Mouse (Mus musculus) heart, embryonic 15.5 days (tissue): ENCODE results near the gene Mau2. TPM values are rescaled to one million over a fixed set of nuclear protein-coding genes. Genes with fewer than 3 reads are reported as not detected.

ENCODE experiments used
- ATAC-seq: fragments of 200-750 bp; cut with Nextera tagmentation; replicated peaks from 2 replicates; pipeline ENCODE4 v1.8.0; 2017; ENCODE audit warnings: low read depth, moderate TSS enrichment; ENCODE audit not compliant: insufficient number of reproducible peaks, insufficient read depth, low FRiP score
- H3K27ac ChIP-seq: fragments of 300-500 bp; sonication (generic); 2 replicates; pipeline ENCODE4 v1.5.1; 2015; ENCODE audit warnings: mild to moderate bottlenecking, inconsistent platforms
- H3K27me3 ChIP-seq: fragments of 300-500 bp; sonication (generic); 2 replicates; pipeline ENCODE4 v1.6.1; 2015; ENCODE audit warnings: inconsistent platforms
- H3K36me3 ChIP-seq: fragments of 300-500 bp; sonication (generic); 2 replicates; pipeline ENCODE4 v1.6.1; 2015; ENCODE audit warnings: mild to moderate bottlenecking, inconsistent platforms
- H3K4me1 ChIP-seq: fragments of 300-500 bp; sonication (generic); replicated peaks from 2 replicates; pipeline ENCODE4 v1.6.1; 2015; ENCODE audit warnings: inconsistent platforms
- H3K4me2 ChIP-seq: fragments of 300-500 bp; sonication (generic); 2 replicates; pipeline ENCODE4 v1.6.1; 2015; ENCODE audit warnings: inconsistent platforms, mild to moderate bottlenecking, moderate library complexity
- H3K4me3 ChIP-seq: fragments of 300-500 bp; sonication (generic); 2 replicates; pipeline ENCODE4 v1.5.1; 2015; ENCODE audit warnings: mild to moderate bottlenecking, inconsistent platforms
- H3K9ac ChIP-seq: fragments of 300-500 bp; sonication (generic); 2 replicates; pipeline ENCODE4 v1.6.1; 2015; ENCODE audit warnings: mild to moderate bottlenecking, inconsistent platforms
- H3K9me3 ChIP-seq: fragments of 300-500 bp; sonication (generic); replicated peaks from 2 replicates; pipeline ENCODE4 v1.6.1; 2016; ENCODE audit warnings: inconsistent platforms
- WGBS: fragments of 180-500 bp; shearing (Covaris S2); methylation state at CpG from one replicate; pipeline ENCODE4 v1.1.7; 2015; ENCODE audit warnings: mixed read lengths; 5-methylcytosine and 5-hydroxymethylcytosine counted together
- polyA plus RNA-seq: library from polyadenylated mRNA; unstranded; fragments of >200 nt; fragmentation: Nextera tagmentation; extraction: Ambion mirVana; gene quantifications from 2 replicates; pipeline ENCODE4 v1.2.1, GENCODE M21; 2015

Mau2 gene
- 32.0 and 43.5 TPM in 2 replicates for polyA plus RNA-seq

DNA sequence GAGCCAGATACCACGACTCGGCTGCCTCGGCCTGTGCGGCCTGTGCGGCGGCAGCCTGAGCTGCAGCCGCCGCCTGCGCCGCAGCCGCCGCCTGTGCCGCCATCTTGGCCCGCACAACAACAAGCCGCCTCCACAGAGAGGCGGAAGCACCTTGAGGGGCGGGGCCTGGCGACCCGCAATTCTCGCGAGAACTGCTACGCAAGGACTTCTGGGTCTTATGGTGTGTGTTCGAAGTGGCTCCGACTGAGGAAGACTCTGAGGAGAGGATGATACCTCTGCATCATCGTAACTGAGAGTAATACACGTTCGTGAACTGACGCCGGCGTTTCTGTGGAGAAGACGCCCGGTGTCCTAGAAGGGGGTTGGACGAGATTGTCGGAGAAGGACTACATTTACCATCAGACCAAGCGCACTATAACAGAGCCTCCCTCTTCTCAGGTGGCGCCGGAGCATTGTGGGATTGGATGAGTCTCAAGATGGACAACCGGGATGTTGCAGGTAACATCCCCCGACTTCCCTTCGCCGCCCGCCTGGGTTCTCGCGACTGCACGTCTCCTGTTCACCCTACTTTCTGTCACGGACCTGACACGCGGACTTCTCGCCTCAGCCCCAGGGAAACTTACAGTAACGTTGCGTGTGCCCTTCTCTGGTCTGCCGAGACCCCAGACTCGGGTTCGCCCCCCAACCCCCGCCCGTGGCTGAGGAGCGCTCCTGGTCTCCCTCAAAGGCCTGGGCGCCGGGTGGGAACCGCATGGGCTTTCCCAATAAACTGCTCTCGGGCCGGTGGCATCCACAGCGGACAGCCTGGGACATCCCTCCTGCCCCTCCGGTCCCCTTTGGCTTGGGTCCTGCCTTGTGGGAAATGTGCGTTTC lies at the start of gene Mau2, which contains the start of gene Sugp1:
Gene Mau2, minus strand, starts transcription at position 152 of the 873 bp plus-strand sequence.
Gene Sugp1, plus strand, starts transcription at position 231 of the 873 bp plus-strand sequence.
- ATAC-seq = peak; percentile 93

DNA sequence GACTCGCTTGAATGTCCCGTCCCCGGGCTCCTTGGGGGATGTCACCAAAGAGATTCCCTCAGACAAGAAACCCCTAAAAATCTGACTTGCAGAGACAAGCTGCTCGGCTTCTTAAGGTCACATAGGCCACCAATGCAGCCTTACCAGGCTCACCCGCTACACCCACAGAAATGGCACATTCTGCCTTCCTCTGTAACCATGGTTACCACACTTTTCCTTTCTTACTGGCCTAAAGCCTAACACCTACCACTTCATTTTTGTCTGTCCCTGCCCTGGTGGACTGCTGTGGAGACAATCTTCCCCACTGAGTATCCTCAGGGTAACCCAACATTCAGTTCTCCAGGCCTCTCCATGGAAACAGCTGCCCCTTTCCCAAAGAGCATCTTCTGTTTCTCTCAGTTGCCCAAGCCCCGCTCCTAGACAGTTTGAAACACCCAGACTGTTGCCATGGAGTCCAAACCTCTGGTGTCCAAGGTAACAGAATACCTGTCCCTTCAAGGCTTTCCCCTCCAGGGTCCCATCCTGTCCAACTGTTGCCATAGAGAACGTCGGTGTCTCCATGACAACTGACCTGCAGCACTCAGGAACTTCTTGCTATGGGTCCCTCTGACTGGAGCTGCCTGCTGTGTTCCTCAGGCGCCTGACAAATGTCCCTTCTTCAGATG lies 46.9 kb upstream of the Mau2 start:
- WGBS = 64% methylated on average over 9 of the region's 9 CpGs
- Histone ChIP-seq H3K27me3 (peaks cover 84% of the 10 kb centered on the region), H3K4me2 (no peak overlapping the region), H3K4me1 (peaks cover 13% of the 10 kb centered on the region), H3K36me3 (no peaks in the 10 kb centered on the region), H3K4me3 (no peak overlapping the region), H3K9me3 (no peaks in the 10 kb centered on the region), H3K27ac (no peak overlapping the region), H3K9ac (no peak overlapping the region)
- ATAC-seq = no peak

More for the DNA sequence above, at the start of gene Mau2, which contains the start of gene Sugp1:
- H3K36me3 ChIP-seq = no peaks in the 10 kb centered on the region
- H3K9me3 ChIP-seq = no peaks in the 10 kb centered on the region
- H3K27ac ChIP-seq = peak within 1 kb of the TSS; percentile 77
- H3K4me3 ChIP-seq = peak within 1 kb of the TSS; percentile 93
- WGBS = under 1% methylated on average over 65 of the region's 65 CpGs
- H3K9ac ChIP-seq = peak within 1 kb of the TSS; percentile 94
- H3K4me2 ChIP-seq = peak within 1 kb of the TSS; percentile 84
- H3K4me1 ChIP-seq = peaks cover 38% of the 10 kb centered on the region
- no peaks in the 10 kb centered on the region for H3K27me3 ChIP-seq

DNA sequence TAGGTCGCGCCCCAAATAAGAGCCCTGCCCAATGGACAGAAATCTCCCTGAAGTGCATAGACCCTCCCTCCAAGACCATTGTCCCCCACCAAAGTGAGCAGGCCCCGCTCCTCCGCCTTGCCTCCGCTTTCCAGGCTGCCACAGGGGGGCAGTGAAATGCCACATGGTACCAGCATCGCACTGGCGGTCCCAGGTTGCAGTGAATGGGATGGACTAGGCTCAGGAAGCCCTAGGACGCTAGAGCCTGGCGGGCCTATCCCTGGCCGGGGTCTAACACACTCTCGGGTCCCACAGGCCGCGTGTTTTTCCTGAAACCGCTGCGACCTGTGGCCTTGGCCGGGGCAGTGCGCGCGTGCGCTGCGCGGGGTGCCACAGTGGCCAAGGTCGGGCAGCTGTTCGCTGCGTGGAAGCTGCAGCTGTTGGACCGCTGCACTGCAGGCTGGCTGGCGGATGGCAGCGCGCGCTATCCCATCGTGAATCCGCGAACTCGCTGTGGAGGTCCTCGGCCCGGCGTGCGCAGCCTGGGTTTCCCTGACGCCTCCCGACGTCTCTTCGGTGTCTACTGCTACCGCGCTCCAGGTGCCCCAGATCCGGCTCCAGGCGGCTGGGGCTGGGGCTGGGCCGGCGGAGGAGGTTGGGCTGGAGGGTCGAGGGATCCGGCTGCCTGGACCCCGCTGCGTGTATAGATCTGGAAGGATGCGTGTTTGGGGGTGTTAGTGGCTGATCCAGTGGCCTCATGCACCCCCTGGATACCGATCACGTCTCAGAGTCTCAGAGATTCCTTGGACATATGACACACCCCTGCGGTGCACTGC lies 45.5 kb upstream of the Mau2 start:
- ATAC-seq = peak; percentile 72
- Histone ChIP-seq H3K4me3 (peak overlapping the region; percentile 42), H3K36me3 (no peaks in the 10 kb centered on the region), H3K4me2 (peak overlapping the region; percentile 67), H3K27me3 (peaks cover 87% of the 10 kb centered on the region), H3K9ac (no peak overlapping the region), H3K27ac (no peak overlapping the region), H3K9me3 (no peaks in the 10 kb centered on the region), H3K4me1 (peaks cover 27% of the 10 kb centered on the region)
- WGBS = 4% methylated on average over 56 of the region's 56 CpGs

DNA sequence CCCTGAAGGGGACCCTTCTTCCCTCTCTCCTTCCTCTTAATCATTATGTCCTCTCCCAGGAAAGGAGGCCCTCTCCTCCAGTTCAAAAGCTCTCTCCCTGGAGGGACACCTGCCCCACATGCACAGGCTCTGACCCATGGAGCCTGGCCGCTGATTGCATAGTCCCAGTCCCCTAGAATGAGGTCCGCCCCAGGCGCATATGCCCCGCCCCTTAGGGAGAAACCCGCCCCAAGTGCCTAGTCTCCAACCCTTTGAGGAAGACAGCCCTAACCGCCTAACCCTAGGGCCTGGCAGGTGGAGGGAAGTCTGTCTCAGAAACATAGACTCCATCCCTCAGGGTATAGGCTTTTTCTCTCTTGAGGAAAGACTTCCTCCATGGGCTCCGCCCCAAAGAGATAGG lies 44.7 kb upstream of the Mau2 start:
- Histone ChIP-seq H3K4me3 (no peak overlapping the region), H3K27ac (no peak overlapping the region), H3K9me3 (no peaks in the 10 kb centered on the region), H3K27me3 (peaks cover 95% of the 10 kb centered on the region), H3K4me1 (peaks cover 27% of the 10 kb centered on the region), H3K36me3 (no peaks in the 10 kb centered on the region), H3K4me2 (no peak overlapping the region), H3K9ac (no peak overlapping the region)
- WGBS = 9% methylated on average over 7 of the region's 7 CpGs
- no peak for ATAC-seq

DNA sequence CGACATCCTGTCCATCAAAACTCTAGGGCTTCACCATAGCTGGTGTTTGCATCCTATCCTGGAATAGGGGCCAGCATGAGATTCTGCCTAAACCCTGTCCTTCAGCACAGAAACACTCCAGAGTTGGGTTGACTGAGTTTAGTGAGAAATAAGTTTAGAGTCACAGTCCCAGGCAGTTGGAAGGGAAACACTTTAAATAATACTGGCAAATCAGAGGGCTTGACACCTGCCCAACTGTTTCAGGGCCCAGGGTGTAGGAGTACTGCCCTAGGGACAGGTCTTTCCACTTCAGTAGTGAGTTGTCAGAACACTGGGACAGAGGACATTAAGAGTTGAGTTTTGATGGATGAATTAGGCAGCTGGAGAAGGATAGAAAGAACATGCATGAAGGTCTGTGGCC lies 43.6 kb upstream of the Mau2 start:
- 51% methylated on average over 1 of the region's 1 CpGs for WGBS
- Histone ChIP-seq H3K36me3 (no peaks in the 10 kb centered on the region), H3K4me1 (peaks cover 27% of the 10 kb centered on the region), H3K27ac (no peak overlapping the region), H3K9me3 (no peaks in the 10 kb centered on the region), H3K27me3 (peaks cover 95% of the 10 kb centered on the region), H3K4me2 (no peak overlapping the region), H3K4me3 (no peak overlapping the region), H3K9ac (no peak overlapping the region)
- no peak for ATAC-seq

DNA sequence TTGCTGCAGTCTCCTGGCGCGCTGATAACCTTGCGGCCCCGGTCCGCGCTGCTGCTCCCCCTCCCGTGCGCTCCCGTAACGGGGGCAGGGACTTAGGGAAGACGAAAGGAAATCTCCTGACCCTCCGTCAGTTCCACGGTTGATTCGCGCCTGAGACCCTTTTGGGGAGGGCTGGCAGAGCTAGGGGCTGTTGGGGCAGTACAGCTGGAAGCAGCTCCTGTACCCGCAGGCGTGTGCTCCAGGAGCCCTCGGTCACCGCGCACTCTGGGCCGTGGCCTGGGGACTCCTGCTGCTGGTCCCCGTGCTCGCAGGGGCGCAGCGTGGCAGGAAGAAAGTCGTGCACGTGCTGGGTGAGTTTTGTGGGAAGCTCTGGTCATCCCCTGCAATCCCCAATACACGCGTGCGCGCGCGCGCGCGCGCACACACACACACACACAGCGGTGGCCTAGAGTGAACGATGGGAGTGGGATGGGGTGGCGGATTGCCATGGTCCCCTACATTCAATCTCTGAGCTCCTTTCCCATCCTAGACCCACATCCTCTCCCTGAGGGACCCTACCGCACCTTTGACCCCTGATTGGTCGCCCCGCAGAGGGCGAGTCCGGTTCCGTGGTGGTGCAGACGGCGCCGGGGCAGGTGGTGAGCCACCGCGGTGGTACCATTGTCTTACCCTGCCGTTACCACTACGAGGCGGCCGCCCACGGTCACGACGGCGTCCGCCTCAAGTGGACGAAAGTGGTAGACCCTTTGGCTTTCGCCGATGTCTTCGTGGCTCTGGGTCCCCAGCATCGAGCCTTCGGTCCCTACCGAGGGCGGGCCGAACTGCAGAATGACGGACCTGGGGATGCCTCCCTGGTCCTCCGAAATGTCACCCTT lies 41.9 kb upstream of the Mau2 start:
- H3K9ac ChIP-seq = peak overlapping the region; percentile 46
- H3K27me3 ChIP-seq = peaks cover 78% of the 10 kb centered on the region
- peaks cover 29% of the 10 kb centered on the region for H3K4me1 ChIP-seq
- H3K9me3 ChIP-seq = no peaks in the 10 kb centered on the region
- WGBS = 2% methylated on average over 71 of the region's 71 CpGs
- H3K27ac ChIP-seq = no peak overlapping the region
- H3K36me3 ChIP-seq = no peaks in the 10 kb centered on the region
- peak overlapping the region; percentile 51 for H3K4me3 ChIP-seq
- H3K4me2 ChIP-seq = peak overlapping the region; percentile 91
- no peak for ATAC-seq

DNA sequence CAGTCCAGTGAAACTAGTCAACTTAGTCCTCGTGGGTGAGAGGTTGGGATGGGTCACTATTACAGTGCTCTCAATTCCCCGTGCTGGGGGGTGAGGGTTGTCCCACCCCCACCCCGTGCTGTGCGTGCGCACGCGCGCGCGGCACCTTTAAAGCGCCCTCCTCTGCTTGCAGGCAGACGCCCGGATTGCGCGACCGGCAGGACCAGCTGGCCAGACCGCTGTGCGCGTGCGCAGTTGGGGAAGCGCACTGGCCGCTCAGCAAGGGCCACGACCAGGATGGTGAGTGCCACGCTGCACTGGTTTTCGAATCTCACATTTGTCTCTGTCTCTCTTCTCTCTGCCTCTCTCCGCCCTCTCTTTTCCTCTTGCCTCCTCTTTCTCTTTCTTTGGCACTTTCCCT lies 40.8 kb upstream of the Mau2 start, which contains the start of gene Hapln4:
Gene Hapln4, plus strand, starts transcription at position 173 of the 400 bp plus-strand sequence.
- peak within 1 kb of the TSS; percentile 46 for H3K9ac ChIP-seq
- ATAC-seq = no peak

DNA sequence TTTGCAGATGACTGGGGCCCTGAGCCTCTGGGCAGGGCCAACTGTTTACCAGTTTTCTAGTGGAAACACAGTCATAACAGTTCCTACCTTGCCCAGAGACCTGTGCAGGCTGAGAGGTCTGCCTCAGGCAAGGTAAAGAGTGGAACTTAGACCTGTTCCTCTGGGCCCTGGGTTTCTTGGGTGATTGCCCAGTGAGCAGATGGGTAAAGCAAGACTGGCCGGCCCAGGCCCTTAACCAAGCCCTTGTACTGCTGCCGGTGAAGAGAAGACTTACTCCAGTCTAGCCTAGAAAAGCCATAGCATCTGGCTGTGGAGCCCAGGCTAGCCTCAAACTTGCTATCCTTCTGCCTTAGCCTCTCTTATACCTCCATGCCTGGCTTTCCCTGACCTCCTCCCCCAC lies 39.4 kb upstream of the Mau2 start:
- ATAC-seq = no peak
- Histone ChIP-seq H3K4me2 (no peak overlapping the region), H3K4me3 (no peak overlapping the region), H3K27ac (no peak overlapping the region), H3K9ac (no peak overlapping the region), H3K36me3 (no peaks in the 10 kb centered on the region), H3K4me1 (peaks cover 29% of the 10 kb centered on the region), H3K27me3 (peaks cover 53% of the 10 kb centered on the region), H3K9me3 (no peaks in the 10 kb centered on the region)
- 93% methylated on average over 2 of the region's 2 CpGs for WGBS

More for the DNA sequence above, 40.8 kb upstream of the Mau2 start, which contains the start of gene Hapln4:
- H3K4me2 ChIP-seq = peak within 1 kb of the TSS; percentile 91
- no peaks in the 10 kb centered on the region for H3K36me3 ChIP-seq
- H3K4me3 ChIP-seq = peak within 1 kb of the TSS; percentile 51
- H3K27me3 ChIP-seq = peaks cover 66% of the 10 kb centered on the region
- peaks cover 36% of the 10 kb centered on the region for H3K4me1 ChIP-seq
- no peaks in the 10 kb centered on the region for H3K9me3 ChIP-seq
- 0% methylated on average over 26 of the region's 26 CpGs for WGBS
- no peak within 1 kb of the TSS for H3K27ac ChIP-seq

DNA sequence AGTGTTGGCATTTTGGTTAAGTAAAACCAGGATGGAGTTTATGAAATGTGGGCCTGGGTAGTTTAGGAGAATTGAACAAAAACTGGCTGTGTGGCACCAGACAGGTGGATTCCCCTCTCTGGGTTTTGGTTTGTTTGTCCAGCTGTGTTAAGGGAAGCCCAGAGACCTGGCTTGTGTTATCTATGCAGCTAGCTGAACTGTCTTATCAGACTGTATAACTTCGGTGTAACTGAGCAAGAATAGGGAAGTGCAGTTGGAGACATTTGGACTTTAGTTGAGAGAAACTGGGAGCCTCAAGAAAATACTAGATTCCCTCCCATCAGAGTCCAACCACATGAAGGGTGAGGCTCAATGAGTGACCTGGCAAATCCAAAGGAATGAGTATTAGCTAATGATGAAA lies 31.1 kb upstream of the Mau2 start:
- no peak overlapping the region for H3K9ac ChIP-seq
- ATAC-seq = no peak
- H3K4me2 ChIP-seq = no peak overlapping the region
- H3K4me1 ChIP-seq = peaks cover 14% of the 10 kb centered on the region
- no peak overlapping the region for H3K4me3 ChIP-seq
- peaks cover 18% of the 10 kb centered on the region for H3K36me3 ChIP-seq
- H3K27ac ChIP-seq = no peak overlapping the region
- no peaks in the 10 kb centered on the region for H3K27me3 ChIP-seq
- H3K9me3 ChIP-seq = no peaks in the 10 kb centered on the region
- 30% methylated on average over 1 of the region's 1 CpGs for WGBS

DNA sequence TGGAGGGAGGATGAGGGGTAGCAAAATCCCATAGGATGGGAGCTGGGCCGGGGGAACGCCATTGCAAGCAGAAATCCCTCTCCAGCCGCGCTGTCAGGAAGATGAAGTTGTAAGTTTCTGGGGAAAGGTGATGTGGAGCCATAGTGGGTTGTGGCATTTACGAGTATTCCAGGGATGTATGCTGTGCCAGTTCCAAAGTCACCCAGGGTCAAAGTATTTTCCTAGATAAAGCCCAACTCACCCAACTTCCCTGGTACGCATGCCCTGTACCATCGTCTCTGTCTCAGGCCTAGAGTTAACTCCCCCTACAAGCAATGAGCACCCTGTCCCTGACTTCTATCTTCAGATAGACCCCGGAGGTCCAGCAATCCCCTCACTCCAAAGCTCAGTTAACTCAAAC lies 30.6 kb upstream of the Mau2 start:
- Histone ChIP-seq H3K36me3 (peaks cover 23% of the 10 kb centered on the region), H3K9me3 (no peaks in the 10 kb centered on the region), H3K4me1 (peaks cover 14% of the 10 kb centered on the region), H3K4me2 (peak overlapping the region; percentile 79), H3K27ac (no peak overlapping the region), H3K9ac (peak overlapping the region; percentile 36; the same call in 1 of the 2 replicates), H3K27me3 (no peaks in the 10 kb centered on the region), H3K4me3 (peak overlapping the region; percentile 40)
- 54% methylated on average over 8 of the region's 8 CpGs for WGBS
- ATAC-seq = no peak
